Mouse (Mus musculus): ENCODE measurements around the gene Dnase1l1. TPM values are rescaled to one million over a fixed set of nuclear protein-coding genes. Genes with fewer than 3 reads are reported as not detected.

Gene Dnase1l1
- 4.4 and 4.7 TPM in 2 replicates for polyA plus RNA-seq (2015; fragmentation: Nextera tagmentation; extraction: Ambion mirVana)

DNA sequence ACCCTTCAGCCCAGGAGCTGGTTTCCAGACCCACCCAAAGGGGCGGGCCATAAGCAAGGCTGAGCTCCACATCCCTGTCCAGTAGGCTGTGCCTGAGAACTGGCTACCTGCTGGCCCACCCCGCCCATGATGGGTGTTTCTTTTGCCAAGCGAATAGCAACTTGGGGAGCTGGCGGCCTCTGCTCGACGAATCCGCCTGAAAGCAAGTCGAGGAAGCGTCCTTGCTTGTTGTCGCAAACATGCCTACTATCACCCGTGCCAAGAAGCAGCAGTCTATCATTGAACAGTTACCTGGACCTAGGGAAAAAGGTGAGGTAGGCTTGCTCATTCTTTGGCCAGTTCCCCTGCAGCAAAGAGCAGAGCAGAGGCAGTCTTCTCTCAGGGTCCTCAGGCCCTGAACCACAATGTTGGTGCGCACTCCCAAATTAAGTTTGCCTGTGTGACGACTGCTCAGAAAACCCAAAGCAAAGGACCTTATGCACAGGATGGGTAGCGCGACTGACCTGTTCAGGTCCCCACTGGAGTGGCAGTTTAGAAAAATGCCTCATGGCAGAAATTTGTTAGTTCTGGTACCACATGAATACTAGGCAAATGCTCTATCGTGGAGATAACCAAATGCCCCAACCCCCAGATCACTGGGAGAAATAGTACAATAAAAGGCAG, at the start of gene Dnase1l1, which contains the start of gene Taz:
Gene Dnase1l1 (minus strand): TSS at position 606 of the 663 bp plus-strand sequence.
Gene Taz (plus strand): TSS at position 181 of the 663 bp plus-strand sequence.
- Histone ChIP-seq H3K4me1 (replicated peaks) (peaks cover 15% of the 10 kb centered on the region), H3K27ac (replicated peaks) (peak within 1 kb of the TSS; percentile 83), H3K27me3 (no peaks in the 10 kb centered on the region), H3K4me3 (peak within 1 kb of the TSS; percentile 62), H3K36me3 (no peaks in the 10 kb centered on the region), H3K9me3 (no peaks in the 10 kb centered on the region), H3K4me2 (peak within 1 kb of the TSS; percentile 70), H3K9ac (peak within 1 kb of the TSS; percentile 66)
- ATAC-seq (ENCODE audit: low FRiP score, low read depth): peak; percentile 67
- 18% methylated on average over 16 of the region's 16 CpGs for WGBS

DNA sequence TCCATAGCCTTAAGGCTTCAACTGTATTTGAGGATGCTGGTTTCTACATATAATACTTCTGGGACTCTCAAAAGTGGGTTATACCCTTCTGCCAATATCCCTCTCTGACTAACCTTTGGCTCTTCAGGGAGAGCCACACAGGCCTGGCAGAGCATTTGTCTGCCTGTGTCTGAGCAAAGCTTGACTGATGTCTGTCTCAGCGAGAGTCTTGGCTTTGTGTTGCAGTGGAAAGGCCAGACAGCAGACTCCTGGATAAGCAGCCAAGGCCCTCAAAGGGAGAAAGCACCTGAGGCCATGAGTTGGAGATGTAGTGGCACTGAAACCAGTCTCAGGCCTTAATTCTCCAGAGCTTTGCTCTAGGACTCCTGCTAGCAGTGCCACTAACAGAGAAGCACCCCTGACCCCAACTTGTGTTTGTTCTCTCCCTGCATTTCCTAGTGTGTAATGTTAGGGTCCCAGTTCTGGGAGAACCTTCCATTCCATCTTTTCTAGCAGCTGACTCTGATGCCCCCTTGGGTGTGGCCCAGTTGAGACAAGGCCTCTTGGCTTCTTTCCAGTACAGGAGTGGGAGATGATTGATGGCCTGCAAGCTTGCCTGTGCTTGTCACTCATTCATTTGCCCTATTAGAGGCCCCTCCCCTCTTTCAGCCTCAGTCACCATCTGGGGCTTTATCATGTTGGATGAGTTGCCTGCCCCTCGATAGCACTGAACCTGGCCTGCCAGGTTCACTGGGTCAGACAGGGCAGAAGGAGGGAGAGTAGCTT, 48.2 kb upstream of the Dnase1l1 start:
- Histone ChIP-seq H3K9me3 (no peaks in the 10 kb centered on the region), H3K9ac (peak overlapping the region; percentile 68), H3K36me3 (no peaks in the 10 kb centered on the region), H3K4me3 (peak overlapping the region; percentile 54), H3K27me3 (no peaks in the 10 kb centered on the region), H3K4me1 (replicated peaks) (peaks cover 46% of the 10 kb centered on the region), H3K27ac (replicated peaks) (peak overlapping the region; percentile 93), H3K4me2 (peak overlapping the region; percentile 71)
- ATAC-seq (ENCODE audit: low FRiP score, low read depth): no peak
- 30% methylated on average over 2 of the region's 2 CpGs for WGBS

DNA sequence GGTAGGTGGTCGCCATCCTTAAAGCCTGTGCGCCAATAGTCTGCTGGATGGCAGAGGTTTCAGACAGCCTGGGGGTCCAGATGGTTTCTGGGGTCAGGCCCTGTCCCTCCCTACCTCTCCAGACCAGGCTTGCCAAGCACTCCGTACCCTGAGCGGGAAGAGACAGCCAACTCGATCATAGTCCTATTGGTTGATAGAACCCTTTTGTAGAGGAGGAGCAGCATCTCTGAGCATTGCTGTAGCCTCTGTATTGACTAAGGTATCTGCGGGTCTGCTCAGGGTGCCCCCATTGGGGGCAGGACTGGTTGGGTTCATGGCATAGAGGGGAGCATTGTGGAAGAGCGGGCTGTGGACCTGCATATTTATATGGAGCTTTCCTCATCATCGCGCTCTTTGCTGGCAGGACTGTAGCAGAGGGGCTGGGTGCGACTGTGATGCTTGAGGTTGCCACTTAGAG, 47.1 kb upstream of the Dnase1l1 start:
- Histone ChIP-seq H3K36me3 (no peaks in the 10 kb centered on the region), H3K4me2 (peak overlapping the region; percentile 71), H3K9ac (peak overlapping the region; percentile 68), H3K9me3 (no peaks in the 10 kb centered on the region), H3K27ac (replicated peaks) (peak overlapping the region; percentile 93), H3K27me3 (no peaks in the 10 kb centered on the region), H3K4me1 (replicated peaks) (peaks cover 41% of the 10 kb centered on the region), H3K4me3 (peak overlapping the region; percentile 54)
- peak; percentile 65 for ATAC-seq (ENCODE audit: low FRiP score, low read depth)
- WGBS: 22% methylated on average over 9 of the region's 10 CpGs

DNA sequence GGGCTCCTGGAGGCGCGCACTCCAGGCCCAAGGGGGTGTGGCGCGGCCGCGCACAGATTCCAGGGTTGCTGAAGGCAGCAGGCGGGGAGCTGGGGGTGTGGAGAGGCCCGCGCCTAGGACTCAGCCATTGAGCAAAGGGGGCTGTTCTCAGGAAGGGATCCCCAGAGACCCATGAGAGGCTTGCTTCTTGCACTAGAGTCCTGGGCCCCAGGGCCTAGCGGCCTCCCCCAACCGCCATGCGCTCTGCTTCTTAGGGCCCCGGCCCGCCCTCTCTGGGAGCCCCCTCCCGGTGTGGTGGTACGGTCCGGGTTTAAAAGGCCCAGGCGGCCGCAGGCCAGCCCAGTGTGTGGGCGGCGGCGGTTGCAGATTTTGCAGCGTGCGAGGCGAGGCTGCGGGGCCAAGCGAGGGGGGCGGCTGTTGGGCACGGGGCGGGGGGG, 46.6 kb upstream of the Dnase1l1 start, which contains the start of gene Plxna3:
Gene Plxna3 (plus strand): TSS at position 342 of the 437 bp plus-strand sequence.
- no peaks in the 10 kb centered on the region for H3K27me3 ChIP-seq
- peak within 1 kb of the TSS; percentile 71 for H3K4me2 ChIP-seq
- H3K36me3 ChIP-seq: no peaks in the 10 kb centered on the region
- no peaks in the 10 kb centered on the region for H3K9me3 ChIP-seq
- H3K27ac ChIP-seq (replicated peaks): peak within 1 kb of the TSS; percentile 93
- peak within 1 kb of the TSS; percentile 54 for H3K4me3 ChIP-seq
- ATAC-seq (ENCODE audit: low FRiP score, low read depth): peak; percentile 95
- H3K9ac ChIP-seq: peak within 1 kb of the TSS; percentile 68
- WGBS: 18% methylated on average over 26 of the region's 30 CpGs
- peaks cover 37% of the 10 kb centered on the region for H3K4me1 ChIP-seq (replicated peaks)

DNA sequence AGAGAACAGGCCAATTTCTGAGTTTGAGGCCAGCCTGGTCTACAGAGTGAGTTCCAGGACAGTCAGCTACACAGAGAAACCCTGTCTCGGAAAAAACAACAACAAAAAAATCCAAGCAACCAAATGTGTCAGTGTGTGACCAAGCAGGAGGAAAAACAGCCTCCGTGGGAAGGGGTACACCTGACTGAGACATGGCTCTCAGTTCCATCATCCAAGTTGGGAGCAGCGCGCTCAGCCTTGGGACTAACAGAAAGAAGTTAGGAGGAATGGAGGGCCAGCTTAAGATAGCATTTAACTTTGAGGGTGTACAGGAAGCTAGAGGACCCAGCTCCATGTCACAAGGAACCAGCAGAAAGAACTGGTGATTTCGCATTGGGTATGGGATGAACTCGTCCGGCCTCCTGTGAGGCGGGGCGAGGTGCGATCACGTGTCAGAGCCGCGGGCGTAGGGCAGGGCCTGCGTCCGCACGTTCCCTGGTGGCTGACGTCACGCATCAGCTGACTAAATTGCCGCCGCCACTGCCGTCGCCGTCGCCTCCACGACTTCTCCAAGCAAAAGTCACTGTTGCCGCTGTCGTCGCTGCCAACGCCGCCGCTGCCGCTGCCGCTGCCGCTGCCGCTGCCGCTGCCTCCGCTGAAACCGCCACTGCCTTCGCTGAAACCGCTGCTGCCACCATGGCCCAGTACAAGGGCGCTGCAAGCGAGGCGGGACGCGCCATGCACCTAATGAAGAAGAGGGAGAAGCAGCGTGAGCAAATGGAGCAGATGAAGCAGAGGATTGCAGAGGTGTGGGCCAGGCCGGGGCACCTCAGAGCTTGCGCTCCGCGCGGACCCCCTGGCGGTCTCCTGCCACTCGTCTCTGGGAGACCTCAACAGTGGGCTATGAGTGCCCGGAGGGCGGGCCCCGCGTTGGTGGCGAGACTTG, 30.7 kb upstream of the Dnase1l1 start, which contains the start of gene Fam50a:
Gene Fam50a (plus strand): TSS at position 494 of the 925 bp plus-strand sequence.
- Histone ChIP-seq H3K4me2 (peak within 1 kb of the TSS; percentile 75), H3K27ac (replicated peaks) (peak within 1 kb of the TSS; percentile 92), H3K4me1 (replicated peaks) (peaks cover 33% of the 10 kb centered on the region), H3K27me3 (no peaks in the 10 kb centered on the region), H3K9ac (peak within 1 kb of the TSS; percentile 71), H3K36me3 (peaks cover 28% of the 10 kb centered on the region), H3K9me3 (no peaks in the 10 kb centered on the region), H3K4me3 (peak within 1 kb of the TSS; percentile 68)
- peak; percentile 97 for ATAC-seq (ENCODE audit: low FRiP score, low read depth)
- 20% methylated on average over 58 of the region's 59 CpGs for WGBS

DNA sequence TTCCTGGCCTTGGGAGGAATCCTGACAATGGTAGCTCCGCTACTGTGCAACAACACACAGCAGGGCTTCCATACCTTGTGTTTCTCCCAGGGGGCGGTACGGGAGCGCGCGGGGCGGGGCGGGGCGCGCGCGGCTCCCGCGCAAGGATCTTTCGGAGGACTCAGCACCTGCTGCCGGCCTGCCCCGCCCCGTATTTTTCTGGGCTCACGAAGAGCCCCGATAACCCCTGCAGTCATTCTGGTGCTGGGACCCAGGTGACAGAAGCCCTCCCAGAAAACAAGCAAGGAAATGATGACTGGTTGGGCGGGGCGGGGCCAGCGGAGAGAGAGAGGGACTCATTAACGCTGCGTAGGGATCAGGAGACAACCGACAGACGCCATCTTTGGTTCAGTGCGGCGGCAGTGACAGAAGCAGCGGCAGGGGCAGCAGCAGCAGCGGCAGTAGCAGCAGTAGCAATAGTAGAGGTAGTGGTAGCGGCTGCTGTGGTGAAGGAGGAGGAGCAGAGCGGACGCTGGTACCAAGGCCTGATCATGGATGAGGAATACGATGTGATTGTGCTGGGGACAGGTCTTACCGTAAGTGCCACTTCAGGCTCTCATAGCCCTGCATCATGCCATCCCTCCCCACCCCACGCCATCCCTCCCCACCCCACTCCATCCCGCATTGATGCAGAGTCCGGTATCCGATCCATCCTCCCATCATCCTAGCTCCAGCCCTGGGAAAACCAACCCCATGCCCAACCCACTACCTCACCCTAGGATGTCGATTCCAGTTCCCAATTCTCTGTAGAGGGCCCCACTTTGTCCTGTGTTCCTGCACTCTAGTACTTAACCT, 22.9 kb upstream of the Dnase1l1 start, which contains the start of gene Gdi1:
Gene Gdi1 (plus strand): TSS at position 132 of the 834 bp plus-strand sequence.
- Histone ChIP-seq H3K36me3 (peaks cover 50% of the 10 kb centered on the region), H3K27me3 (no peaks in the 10 kb centered on the region), H3K4me2 (peak within 1 kb of the TSS; percentile 71), H3K9ac (peak within 1 kb of the TSS; percentile 73), H3K4me1 (replicated peaks) (peaks cover 33% of the 10 kb centered on the region), H3K27ac (replicated peaks) (peak within 1 kb of the TSS; percentile 95), H3K9me3 (no peaks in the 10 kb centered on the region), H3K4me3 (peak within 1 kb of the TSS; percentile 55)
- WGBS: 15% methylated on average over 38 of the region's 41 CpGs
- ATAC-seq (ENCODE audit: low FRiP score, low read depth): peak; percentile 82

DNA sequence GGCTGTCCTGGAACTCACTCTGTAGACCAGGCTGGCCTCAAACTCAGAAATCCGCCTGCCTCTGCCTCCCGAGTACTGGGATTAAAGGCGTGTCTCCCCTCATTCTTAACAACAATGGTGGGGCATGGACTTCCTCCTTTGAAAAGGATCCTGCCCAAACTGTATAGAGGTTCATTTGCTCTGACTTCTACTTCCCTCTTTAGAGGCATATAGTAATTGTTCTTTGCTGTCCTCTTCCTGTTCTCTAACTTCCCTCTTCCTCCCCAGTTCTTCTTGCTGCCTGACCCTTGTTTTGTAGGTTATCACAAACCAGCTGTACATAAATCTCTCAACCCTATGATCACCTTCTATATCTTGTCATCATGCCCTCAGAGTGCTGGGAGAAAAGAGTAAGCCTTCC, 17.6 kb upstream of the Dnase1l1 start:
- Histone ChIP-seq H3K9me3 (no peaks in the 10 kb centered on the region), H3K27ac (replicated peaks) (no peak overlapping the region), H3K9ac (no peak overlapping the region), H3K4me3 (no peak overlapping the region), H3K36me3 (peaks cover 28% of the 10 kb centered on the region), H3K27me3 (no peaks in the 10 kb centered on the region), H3K4me2 (no peak overlapping the region), H3K4me1 (replicated peaks) (peaks cover 14% of the 10 kb centered on the region)
- no peak for ATAC-seq (ENCODE audit: low FRiP score, low read depth)
- WGBS: 87% methylated on average over 3 of the region's 3 CpGs

DNA sequence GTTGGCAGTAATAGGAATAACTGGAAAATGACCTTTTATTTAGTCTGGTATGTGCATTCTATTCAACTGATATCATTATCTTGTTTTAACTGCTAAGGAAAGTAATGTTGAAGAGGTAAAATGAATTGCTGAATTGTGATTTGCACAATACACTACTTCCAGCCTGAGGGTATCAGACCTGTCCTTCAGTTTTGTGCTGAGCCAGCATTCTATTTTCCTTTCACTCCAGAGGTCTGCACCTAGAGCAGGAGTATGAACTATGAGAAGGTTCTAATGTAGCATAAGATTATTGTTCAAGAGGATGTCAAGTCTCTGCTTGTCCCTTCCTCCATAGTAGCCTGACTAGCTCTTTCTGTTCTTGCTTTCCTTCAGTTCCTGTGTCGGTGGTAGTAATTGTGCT, 16.2 kb upstream of the Dnase1l1 start:
- 81% methylated on average over 1 of the region's 1 CpGs for WGBS

DNA sequence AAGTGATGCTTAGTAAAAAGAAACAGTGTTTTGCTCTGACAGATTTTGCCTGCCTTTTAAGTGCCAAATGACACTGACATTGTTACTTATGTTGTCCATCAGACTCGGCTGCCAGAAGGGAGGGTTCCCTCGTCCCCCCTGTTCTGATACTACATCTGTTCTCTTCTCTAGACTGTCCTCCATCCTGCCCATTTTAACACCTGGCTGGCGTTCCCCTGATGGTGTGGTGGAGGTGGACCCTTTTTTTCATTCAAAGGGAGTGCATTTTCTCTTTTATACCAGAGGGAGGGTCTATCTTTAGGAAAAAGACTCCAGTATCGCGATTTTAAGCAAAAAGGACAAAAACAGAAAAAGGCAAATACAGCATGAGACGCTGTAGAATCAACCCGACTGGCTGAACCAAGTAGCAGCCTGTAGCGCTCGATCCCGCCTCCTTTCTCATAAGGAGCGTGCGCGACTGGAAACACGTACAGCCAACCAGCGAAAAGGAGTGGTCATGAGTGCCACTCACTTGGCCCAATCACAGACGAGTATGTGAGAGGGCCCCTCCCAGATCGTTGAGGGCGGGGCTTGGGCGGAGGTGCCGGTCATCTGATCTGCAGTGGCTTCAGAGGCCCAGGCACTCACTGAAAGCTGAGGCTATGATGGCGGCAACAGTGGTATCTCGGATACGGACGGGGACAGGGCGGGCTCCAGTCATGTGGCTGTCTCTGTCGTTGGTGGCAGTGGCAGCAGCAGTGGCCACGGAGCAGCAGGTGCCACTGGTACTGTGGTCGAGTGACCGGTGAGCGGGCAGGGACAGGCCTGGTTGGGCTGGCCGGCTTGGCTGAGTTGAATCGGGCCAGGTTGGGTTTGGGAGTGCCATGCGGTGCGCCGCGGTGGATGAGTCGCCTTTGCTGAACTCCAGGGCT, 14.7 kb upstream of the Dnase1l1 start, which contains the start of gene Atp6ap1:
Gene Atp6ap1 (plus strand): TSS at position 560 of the 911 bp plus-strand sequence.
- H3K4me2 ChIP-seq: peak within 1 kb of the TSS; percentile 63
- peak within 1 kb of the TSS; percentile 78 for H3K9ac ChIP-seq
- peak; percentile 99 for ATAC-seq (ENCODE audit: low FRiP score, low read depth)
- WGBS: 19% methylated on average over 37 of the region's 37 CpGs
- H3K36me3 ChIP-seq: peaks cover 8% of the 10 kb centered on the region; the same call in 1 of the 2 replicates
- H3K4me1 ChIP-seq (replicated peaks): peaks cover 8% of the 10 kb centered on the region
- H3K27ac ChIP-seq (replicated peaks): peak within 1 kb of the TSS; percentile 81
- no peaks in the 10 kb centered on the region for H3K9me3 ChIP-seq
- H3K4me3 ChIP-seq: peak within 1 kb of the TSS; percentile 73
- H3K27me3 ChIP-seq: no peaks in the 10 kb centered on the region

More for the DNA sequence above, 16.2 kb upstream of the Dnase1l1 start:
- Histone ChIP-seq H3K9me3 (no peaks in the 10 kb centered on the region), H3K4me2 (0 out of 2 replicates have a peak overlapping the region, but pooled peaks have one; percentile 15), H3K9ac (no peak overlapping the region), H3K4me3 (no peak overlapping the region), H3K36me3 (peaks cover 21% of the 10 kb centered on the region), H3K27me3 (no peaks in the 10 kb centered on the region), H3K4me1 (replicated peaks) (peaks cover 8% of the 10 kb centered on the region), H3K27ac (replicated peaks) (no peak overlapping the region)
- no peak for ATAC-seq (ENCODE audit: low FRiP score, low read depth)

DNA sequence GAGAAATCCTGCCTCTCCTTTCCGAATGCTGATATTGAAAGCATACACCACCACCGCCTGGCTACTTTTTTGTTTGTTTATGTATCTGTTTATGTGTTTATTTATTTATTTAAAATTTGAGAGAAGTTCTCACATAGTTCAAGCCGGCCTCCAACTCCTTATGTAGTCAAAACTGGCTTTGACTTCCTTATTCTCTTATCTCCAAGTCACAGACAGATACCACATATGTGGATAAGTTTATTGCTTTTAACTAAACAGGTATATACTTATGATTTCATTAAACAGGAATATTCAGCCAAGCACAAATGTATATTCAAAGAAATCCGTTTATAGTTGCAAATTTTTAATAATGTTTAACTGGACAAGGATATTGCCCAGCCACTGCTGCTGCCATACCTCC, 11.3 kb upstream of the Dnase1l1 start:
- Histone ChIP-seq H3K27ac (replicated peaks) (no peak overlapping the region), H3K27me3 (no peaks in the 10 kb centered on the region), H3K9me3 (no peaks in the 10 kb centered on the region), H3K4me3 (no peak overlapping the region), H3K4me2 (no peak overlapping the region), H3K36me3 (peaks cover 4% of the 10 kb centered on the region; the same call in 1 of the 2 replicates), H3K4me1 (replicated peaks) (peaks cover 5% of the 10 kb centered on the region), H3K9ac (no peak overlapping the region)
- WGBS: 80% methylated on average over 4 of the region's 4 CpGs
- no peak for ATAC-seq (ENCODE audit: low FRiP score, low read depth)
